In genomic region chr10:63692039-63692438, GRCm38 (mm10) we compare ENCODE assay signal across 8 mouse cellular contexts.
DNase-seq lines count a peak whose midpoint lies in the region; ATAC-seq and TF ChIP-seq lines count a peak whose summit lies in the region.
"Had no signal": no experiment of that assay in that cellular context is flagged by ENCODE, and none has a peak within 500 bp of the region (broad histone marks: within the 10 kb centered on the region; RNA-seq: fewer than 3 reads in every experiment).

No protein-coding gene starts in this region.

- TF ChIP-seq CTCF in intestine, postnatal 0 days (IDR thresholded peaks at IDR 0.05; ENCODE audit: low read depth), result peak; percentile 58
- TF ChIP-seq CTCF in bone marrow, adult 2 months (IDR thresholded peaks at IDR 0.05; ENCODE audit: control insufficient read depth, insufficient read depth, low read length), result 0 out of 2 replicates have a peak, but pooled peaks have one; percentile 20

- H3K27ac ChIP-seq in intestine, postnatal 0 days (ENCODE audit: low read depth, low read length), result no peak overlapping the region
- no peak overlapping the region for H3K27ac ChIP-seq in intestine, embryonic 15.5 days
- H3K27ac ChIP-seq in bone marrow, adult 2 months (ENCODE audit: control insufficient read depth, insufficient read depth, low read depth, low read length, poor library complexity), result no peak overlapping the region
- no peak overlapping the region for H3K27ac ChIP-seq in kidney, embryonic 14.5 days (ENCODE audit: low read depth, low read length)
- H3K27ac ChIP-seq: lung, embryonic 15.5 days had no signal

- H3K9me3 ChIP-seq in intestine, postnatal 0 days (ENCODE audit: control insufficient read depth), result no peaks in the 10 kb centered on the region
- no peaks in the 10 kb centered on the region for H3K9me3 ChIP-seq in intestine, embryonic 15.5 days
- H3K9me3 ChIP-seq in kidney, embryonic 14.5 days (ENCODE audit: control insufficient read depth, low read length), result no peaks in the 10 kb centered on the region
- H3K9me3 ChIP-seq: lung, embryonic 15.5 days had no signal

- H3K27me3 ChIP-seq in intestine, postnatal 0 days (replicated peaks; ENCODE audit: control insufficient read depth, insufficient read depth, low read length), result no peaks in the 10 kb centered on the region
- H3K27me3 ChIP-seq in intestine, embryonic 15.5 days (replicated peaks), result no peaks in the 10 kb centered on the region
- H3K27me3 ChIP-seq in kidney, embryonic 14.5 days (ENCODE audit: control insufficient read depth, insufficient read depth, low read length), result no peaks in the 10 kb centered on the region
- H3K27me3 ChIP-seq: lung, embryonic 15.5 days had no signal

- H3K36me3 ChIP-seq in intestine, postnatal 0 days (ENCODE audit: control insufficient read depth, insufficient read depth), result no peaks in the 10 kb centered on the region
- H3K36me3 ChIP-seq in intestine, embryonic 15.5 days, result no peaks in the 10 kb centered on the region
- H3K36me3 ChIP-seq in kidney, embryonic 14.5 days (ENCODE audit: control insufficient read depth, insufficient read depth, low read length), result no peaks in the 10 kb centered on the region
- H3K36me3 ChIP-seq: lung, embryonic 15.5 days had no signal

- no peak overlapping the region for H3K9ac ChIP-seq in intestine, postnatal 0 days (ENCODE audit: low read depth, low read length)
- H3K9ac ChIP-seq in intestine, embryonic 15.5 days, result no peak overlapping the region
- H3K9ac ChIP-seq in kidney, embryonic 14.5 days (ENCODE audit: low read depth, low read length), result no peak overlapping the region
- H3K9ac ChIP-seq: lung, embryonic 15.5 days had no signal

- no peaks in the 10 kb centered on the region for H3K4me1 ChIP-seq in intestine, postnatal 0 days (replicated peaks; ENCODE audit: control insufficient read depth, insufficient read depth, low read length)
- H3K4me1 ChIP-seq in intestine, embryonic 15.5 days (replicated peaks), result no peaks in the 10 kb centered on the region
- no peaks in the 10 kb centered on the region for H3K4me1 ChIP-seq in bone marrow, adult 2 months (ENCODE audit: control insufficient read depth, insufficient read depth, low read length)
- no peaks in the 10 kb centered on the region for H3K4me1 ChIP-seq in kidney, embryonic 14.5 days (ENCODE audit: control insufficient read depth, insufficient read depth, low read length)
- H3K4me1 ChIP-seq: lung, embryonic 15.5 days had no signal

- H3K4me2 ChIP-seq in intestine, postnatal 0 days (replicated peaks; ENCODE audit: low read depth), result no peak overlapping the region
- no peak overlapping the region for H3K4me2 ChIP-seq in intestine, embryonic 15.5 days (replicated peaks)
- H3K4me2 ChIP-seq in kidney, embryonic 14.5 days (replicated peaks; ENCODE audit: low read depth, low read length), result no peak overlapping the region
- H3K4me2 ChIP-seq: lung, embryonic 15.5 days had no signal

- no peak for ATAC-seq in intestine, postnatal 0 days
- no peak for ATAC-seq in intestine, embryonic 15.5 days
- 0 out of 2 replicates have a peak, but pooled peaks have one; percentile 60 for ATAC-seq in kidney, embryonic 14.5 days (ENCODE audit: low FRiP score, low TSS enrichment)
- no peak for ATAC-seq in monocyte, adult 5-6 weeks (replicated peaks; ENCODE audit: insufficient number of reproducible peaks, low FRiP score, low TSS enrichment, poor library complexity, severe bottlenecking)

- 58% methylated on average over 3 of the region's 3 CpGs for WGBS in intestine, postnatal 0 days
- 49% methylated on average over 3 of the region's 3 CpGs for WGBS in intestine, embryonic 15.5 days
- WGBS in bone marrow, adult 2 months, result 33% methylated on average over 3 of the region's 3 CpGs
- WGBS in kidney, embryonic 14.5 days, result 53% methylated on average over 3 of the region's 3 CpGs

- no peak overlapping the region for H3K4me3 ChIP-seq in intestine, postnatal 0 days (ENCODE audit: low read depth, low read length)
- H3K4me3 ChIP-seq in intestine, embryonic 15.5 days (replicated peaks), result no peak overlapping the region
- H3K4me3 ChIP-seq in bone marrow, adult 2 months (replicated peaks; ENCODE audit: control insufficient read depth, low read depth, low read length), result no peak overlapping the region
- H3K4me3 ChIP-seq in kidney, embryonic 14.5 days (ENCODE audit: low read length), result no peak overlapping the region
- H3K4me3 ChIP-seq: lung, embryonic 15.5 days had no signal

- peak; percentile 80 for DNase-seq in ES-CJ7 (ENCODE audit: low read depth, low spot score)
- DNase-seq in skeletal muscle tissue, adult 2 months (ENCODE audit: low read depth, low spot score), result peak; percentile 11

- no peak for TF ChIP-seq POLR2A in bone marrow, adult 2 months (IDR thresholded peaks at IDR 0.05; ENCODE audit: borderline replicate concordance, control insufficient read depth, low read depth, low read length)
